Mouse (Mus musculus) urinary bladder, postnatal 14 days (tissue): Measurements from ENCODE around the gene Gm20388.

Experiments used
- DNase-seq: peaks from one replicate; pipeline ENCODE4 v3.0.0; 2021; ENCODE audit warnings: low spot score

Gm20388 gene

GRCm38 (mm10) chr8:122011066-122011588 lies 2100.5 kb downstream of the Gm20388 start:
- DNase-seq: no peak

- no peak for DNase-seq
Observed at GRCm38 (mm10) chr8:122014606-122015005, 2104.0 kb downstream of the Gm20388 start.

- DNase-seq: no peak
Observed at GRCm38 (mm10) chr8:122018046-122018831, 2107.6 kb downstream of the Gm20388 start.

- no peak for DNase-seq
Observed at GRCm38 (mm10) chr8:122019162-122019561, 2108.5 kb downstream of the Gm20388 start.

- DNase-seq: no peak
Observed at GRCm38 (mm10) chr8:122020050-122020771, 2109.6 kb downstream of the Gm20388 start.

- no peak for DNase-seq
Observed at GRCm38 (mm10) chr8:122021725-122022124, 2111.1 kb downstream of the Gm20388 start.

GRCm38 (mm10) chr8:122022274-122022673 lies 2111.6 kb downstream of the Gm20388 start:
- DNase-seq: no peak

GRCm38 (mm10) chr8:122022705-122023104 lies 2112.1 kb downstream of the Gm20388 start:
- DNase-seq: no peak

- no peak for DNase-seq
Observed at GRCm38 (mm10) chr8:122025546-122025945, 2114.9 kb downstream of the Gm20388 start.

GRCm38 (mm10) chr8:122028116-122028515 lies 2117.5 kb downstream of the Gm20388 start:
- no peak for DNase-seq

GRCm38 (mm10) chr8:122030965-122031364 lies 2120.3 kb downstream of the Gm20388 start:
- DNase-seq: no peak

GRCm38 (mm10) chr8:122032741-122033140 lies 2122.1 kb downstream of the Gm20388 start:
- no peak for DNase-seq

GRCm38 (mm10) chr8:122035543-122035942 lies 2124.9 kb downstream of the Gm20388 start:
- no peak for DNase-seq

GRCm38 (mm10) chr8:122036325-122036724 lies 2125.7 kb downstream of the Gm20388 start:
- DNase-seq: no peak

GRCm38 (mm10) chr8:122037279-122037678 lies 2126.6 kb downstream of the Gm20388 start:
- DNase-seq: no peak

GRCm38 (mm10) chr8:122038076-122038475 lies 2127.4 kb downstream of the Gm20388 start:
- no peak for DNase-seq

- DNase-seq: no peak
Observed at GRCm38 (mm10) chr8:122039452-122039851, 2128.8 kb downstream of the Gm20388 start.

- DNase-seq: peak; percentile 34
Observed at GRCm38 (mm10) chr8:122047206-122047870, 2136.7 kb downstream of the Gm20388 start.

- no peak for DNase-seq
Observed at GRCm38 (mm10) chr8:122049266-122049665, 2138.6 kb downstream of the Gm20388 start.

- DNase-seq: no peak
Observed at GRCm38 (mm10) chr8:122049923-122050322, 2139.3 kb downstream of the Gm20388 start.

- no peak for DNase-seq
Observed at GRCm38 (mm10) chr8:122050620-122051019, 2140.0 kb downstream of the Gm20388 start.

- no peak for DNase-seq
Observed at GRCm38 (mm10) chr8:122055321-122055720, 2144.7 kb downstream of the Gm20388 start.
